Mouse (Mus musculus) lung, adult 18-20 months (tissue): ENCODE results near the gene Klhl8.
"Not testable (repeated sequence)": the region's sequence is repeated elsewhere in the genome, so short reads cannot be mapped to it uniquely, and the experiment has no call there.

Source experiments
- DNase-seq, 2 experiments: peaks; one replicate each; pipeline ENCODE4 v3.0.0; 2022; ENCODE audit warnings: mixed read lengths in 2 of 2

Gene Klhl8

GRCm38 (mm10) chr5:103910748-103911409 lies at the start of gene Klhl8:
TSS of gene Klhl8 (minus strand) at chr5:103911259.
- peak; percentile 85 to 91 for DNase-seq

- no peak for DNase-seq
Observed at GRCm38 (mm10) chr5:103954638-103955037, 43.6 kb upstream of the Klhl8 start.

GRCm38 (mm10) chr5:103953135-103954083 lies 42.4 kb upstream of the Klhl8 start:
- peak in 1 of 2 experiments; percentile 15 for DNase-seq

GRCm38 (mm10) chr5:103950138-103950537 lies 39.1 kb upstream of the Klhl8 start:
- DNase-seq = not testable (repeated sequence)

- DNase-seq = no peak
Observed at GRCm38 (mm10) chr5:103943183-103943582, 32.1 kb upstream of the Klhl8 start.

- no peak for DNase-seq
Observed at GRCm38 (mm10) chr5:103939856-103940255, 28.8 kb upstream of the Klhl8 start.

- DNase-seq = no peak
Observed at GRCm38 (mm10) chr5:103939350-103939652, 28.2 kb upstream of the Klhl8 start.

GRCm38 (mm10) chr5:103938547-103939349 lies 27.7 kb upstream of the Klhl8 start:
- no peak for DNase-seq

GRCm38 (mm10) chr5:103936906-103937589 lies 26.0 kb upstream of the Klhl8 start:
- DNase-seq = no peak

- not testable (repeated sequence) for DNase-seq
Observed at GRCm38 (mm10) chr5:103931924-103932323, 20.9 kb upstream of the Klhl8 start.

- no peak for DNase-seq
Observed at GRCm38 (mm10) chr5:103930511-103930910, 19.5 kb upstream of the Klhl8 start.

GRCm38 (mm10) chr5:103928196-103928550 lies 17.1 kb upstream of the Klhl8 start:
- DNase-seq = no peak

- DNase-seq = peak; percentile 87 to 90
Observed at GRCm38 (mm10) chr5:103927429-103928195, 16.6 kb upstream of the Klhl8 start.

GRCm38 (mm10) chr5:103926398-103926797 lies 15.3 kb upstream of the Klhl8 start:
- no peak for DNase-seq

- no peak for DNase-seq
Observed at GRCm38 (mm10) chr5:103923755-103924154, 12.7 kb upstream of the Klhl8 start.

GRCm38 (mm10) chr5:103923101-103923500 lies 12.0 kb upstream of the Klhl8 start:
- no peak for DNase-seq

- no peak for DNase-seq
Observed at GRCm38 (mm10) chr5:103922436-103922835, 11.4 kb upstream of the Klhl8 start.

GRCm38 (mm10) chr5:103919497-103919896 lies 8.4 kb upstream of the Klhl8 start:
- DNase-seq = no peak

GRCm38 (mm10) chr5:103918233-103918632 lies 7.2 kb upstream of the Klhl8 start:
- DNase-seq = no peak

GRCm38 (mm10) chr5:103917357-103917895 lies 6.4 kb upstream of the Klhl8 start:
- DNase-seq = no peak

GRCm38 (mm10) chr5:103916595-103917356 lies 5.7 kb upstream of the Klhl8 start:
- DNase-seq = peak in 1 of 2 experiments; percentile 27
